Mouse (Mus musculus) G1E (cell line): ENCODE results near the gene Ank3. TPM values are rescaled to one million over a fixed set of nuclear protein-coding genes. Genes with fewer than 3 reads are reported as not detected.

Experiments
- ATAC-seq: 2 replicates; pipeline ENCODE4 v1.8.0; 2016; ENCODE audit warnings: mild to moderate bottlenecking; ENCODE audit not compliant: insufficient number of reproducible peaks, poor library complexity, low FRiP score, severe bottlenecking; ENCODE audit errors: extremely low read depth
- DNase-seq: peaks from one replicate; pipeline ENCODE4 v3.0.0; 2012; ENCODE audit warnings: low spot score
- H3K27me3 ChIP-seq: 2 replicates; pipeline ENCODE4 v1.6.1; 2012; ENCODE audit warnings: mild to moderate bottlenecking, low read length, inconsistent platforms; ENCODE audit not compliant: insufficient read depth
- H3K36me3 ChIP-seq: replicated peaks from 2 replicates; pipeline ENCODE3; 2012; ENCODE audit warnings: mild to moderate bottlenecking, inconsistent platforms
- H3K4me1 ChIP-seq: 2 replicates; pipeline ENCODE4 v1.6.1; 2012; ENCODE audit warnings: low read depth, low read length, inconsistent platforms, mixed read lengths; ENCODE audit not compliant: insufficient read depth
- H3K4me3 ChIP-seq: 2 replicates; pipeline ENCODE4 v1.5.1; 2012; ENCODE audit warnings: low read depth, mild to moderate bottlenecking, inconsistent platforms, low read length, moderate library complexity, mixed read lengths
- H3K9me3 ChIP-seq: replicated peaks from 2 replicates; pipeline ENCODE4 v1.6.1; 2012; ENCODE audit warnings: inconsistent platforms
- CTCF ChIP-seq: IDR thresholded peaks from 2 replicates; pipeline ENCODE4 v1.5.1; 2012; ENCODE audit warnings: low read depth, low read length, inconsistent platforms, mixed read lengths
- GATA1 ChIP-seq: IDR thresholded peaks from 2 replicates; pipeline ENCODE4 v1.6.1; 2012; ENCODE audit warnings: borderline replicate concordance, low read length, inconsistent platforms, mixed read lengths
- GATA2 ChIP-seq: IDR thresholded peaks from 2 replicates; pipeline ENCODE4 v1.6.1; 2012; ENCODE audit warnings: low read depth, low read length, inconsistent platforms, borderline replicate concordance
- POLR2AphosphoS5 ChIP-seq: IDR thresholded peaks from 2 replicates; pipeline ENCODE4 v1.6.1; 2012; ENCODE audit warnings: low read depth, low read length, inconsistent platforms; ENCODE audit not compliant: insufficient replicate concordance
- TAL1 ChIP-seq: conservative IDR thresholded peaks from 2 replicates; pipeline ENCODE4 v1.6.1; 2012; ENCODE audit warnings: low read depth, low read length, inconsistent platforms, mixed read lengths
- polyA plus RNA-seq: library from polyadenylated mRNA; stranded (reverse); fragments of >175 nt; gene quantifications from 2 replicates; pipeline ENCODE4 v1.2.3, GENCODE M21; 2012
- total RNA-seq, 2 experiments: library from RNA; stranded (forward) in 1 of 2; stranded (reverse) in 1 of 2; fragments of 200-1000 nt in 1 of 2; fragments of >200 nt in 1 of 2; fragmentation: Nextera tagmentation in 1 of 2; gene quantifications; 2 replicates each; pipeline ENCODE4 v1.2.3; 2014 to 2017

Gene Ank3
- total and polyA plus RNA-seq, 3 experiments = 0.98 TPM; not detected in 2

- Histone ChIP-seq H3K4me3 (no peak overlapping the region), H3K9me3 (peaks cover 53% of the 10 kb centered on the region), H3K36me3 (no peaks in the 10 kb centered on the region), H3K4me1 (no peaks in the 10 kb centered on the region), H3K27me3 (no peaks in the 10 kb centered on the region)
- no peak for DNase-seq
- TF ChIP-seq POLR2AphosphoS5 = no peak
- no peak for TF ChIP-seq GATA2
- TF ChIP-seq CTCF = no peak
- TF ChIP-seq GATA1 = no peak
- TF ChIP-seq TAL1 = no peak
- no peak for ATAC-seq
Observed at GRCm38 (mm10) chr10:69616953-69617352, 218.4 kb downstream of the Ank3 start.

GRCm38 (mm10) chr10:69617537-69618112, 219.1 kb downstream of the Ank3 start:
- H3K4me3 ChIP-seq = no peak overlapping the region
- TF ChIP-seq TAL1 (no peak), GATA2 (no peak), POLR2AphosphoS5 (no peak), CTCF (no peak), GATA1 (no peak)
- H3K36me3 ChIP-seq = no peaks in the 10 kb centered on the region
- ATAC-seq = no peak
- H3K9me3 ChIP-seq = peaks cover 49% of the 10 kb centered on the region
- H3K27me3 ChIP-seq = no peaks in the 10 kb centered on the region
- H3K4me1 ChIP-seq = no peaks in the 10 kb centered on the region
- no peak for DNase-seq

GRCm38 (mm10) chr10:69620692-69621382, 222.3 kb downstream of the Ank3 start:
- Histone ChIP-seq H3K9me3 (peaks cover 31% of the 10 kb centered on the region), H3K4me1 (no peaks in the 10 kb centered on the region), H3K4me3 (no peak overlapping the region), H3K27me3 (no peaks in the 10 kb centered on the region), H3K36me3 (no peaks in the 10 kb centered on the region)
- TF ChIP-seq GATA1 (no peak), GATA2 (no peak), CTCF (no peak), POLR2AphosphoS5 (no peak), TAL1 (no peak)
- DNase-seq = no peak
- no peak for ATAC-seq

- H3K9me3 ChIP-seq = peaks cover 28% of the 10 kb centered on the region
- no peaks in the 10 kb centered on the region for H3K27me3 ChIP-seq
- H3K4me3 ChIP-seq = no peak overlapping the region
- H3K4me1 ChIP-seq = no peaks in the 10 kb centered on the region
- DNase-seq (no peak), ATAC-seq (no peak)
- no peak for TF ChIP-seq GATA2
- no peak for TF ChIP-seq CTCF
- TF ChIP-seq POLR2AphosphoS5 = no peak
- no peak for TF ChIP-seq TAL1
- TF ChIP-seq GATA1 = no peak
- H3K36me3 ChIP-seq = no peaks in the 10 kb centered on the region
Observed at GRCm38 (mm10) chr10:69627767-69628166, 229.2 kb downstream of the Ank3 start.

- ATAC-seq (no peak), DNase-seq (no peak)
- H3K27me3 ChIP-seq = no peaks in the 10 kb centered on the region
- peaks cover 35% of the 10 kb centered on the region for H3K9me3 ChIP-seq
- TF ChIP-seq POLR2AphosphoS5 (no peak), GATA2 (no peak), TAL1 (no peak), GATA1 (no peak), CTCF (no peak)
- H3K36me3 ChIP-seq = no peaks in the 10 kb centered on the region
- no peaks in the 10 kb centered on the region for H3K4me1 ChIP-seq
- H3K4me3 ChIP-seq = no peak overlapping the region
Observed at GRCm38 (mm10) chr10:69628743-69629142, 230.2 kb downstream of the Ank3 start.

GRCm38 (mm10) chr10:69630802-69631388, 232.3 kb downstream of the Ank3 start:
- ATAC-seq = no peak
- TF ChIP-seq CTCF = no peak
- no peak for TF ChIP-seq POLR2AphosphoS5
- no peak for TF ChIP-seq GATA1
- no peak for TF ChIP-seq TAL1
- no peak for TF ChIP-seq GATA2
- DNase-seq = no peak
- H3K9me3 ChIP-seq = peaks cover 47% of the 10 kb centered on the region
- no peaks in the 10 kb centered on the region for H3K36me3 ChIP-seq
- no peaks in the 10 kb centered on the region for H3K27me3 ChIP-seq
- H3K4me3 ChIP-seq = no peak overlapping the region
- H3K4me1 ChIP-seq = no peaks in the 10 kb centered on the region
